ENCODE assay signal across 10 mouse cellular contexts in the genomic region with DNA sequence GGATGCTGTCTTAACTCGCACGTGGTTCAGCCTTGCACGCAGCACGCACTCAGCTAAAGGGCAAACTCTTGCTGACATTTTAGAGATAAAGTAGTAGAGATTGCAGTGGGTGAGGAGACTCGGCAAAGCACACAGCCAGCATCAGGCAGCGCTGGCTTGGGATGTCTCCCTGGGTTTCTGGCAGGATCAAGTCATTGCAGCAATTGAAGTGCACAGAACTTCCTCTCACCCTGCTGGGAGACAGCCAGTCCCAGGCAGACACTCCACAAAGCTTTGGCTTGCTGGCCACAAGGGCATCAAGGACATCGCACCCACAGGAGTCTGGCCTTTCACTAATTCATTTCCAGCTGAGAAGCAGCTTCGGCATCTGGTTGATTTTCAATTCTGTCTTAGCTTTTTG. TPM values are rescaled to one million over a fixed set of nuclear protein-coding genes. Genes with fewer than 3 reads are reported as not detected.
A peak's percentile ranks its signal among the peaks of the same experiment; 100 is the strongest.
DNase-seq lines count a peak whose midpoint lies in the region; ATAC-seq lines count a peak whose summit lies in the region.
"Had no signal": no experiment of that assay in that cellular context is flagged by ENCODE, and none has a peak within 500 bp of the region (broad histone marks: within the 10 kb centered on the region; RNA-seq: fewer than 3 reads in every experiment).

No protein-coding gene starts in this region.

- H3K9ac ChIP-seq in heart, embryonic 16.5 days (ENCODE audit: low read length) = no peak overlapping the region
- no peak overlapping the region for H3K9ac ChIP-seq in forebrain, embryonic 11.5 days (ENCODE audit: low read length)
- H3K9ac ChIP-seq: forebrain, embryonic 12.5 days had no signal

- H3K4me2 ChIP-seq in heart, embryonic 16.5 days (ENCODE audit: low read depth, low read length) = peak overlapping the region; percentile 2; the same call in 1 of the 2 replicates
- H3K4me2 ChIP-seq in forebrain, embryonic 11.5 days (ENCODE audit: low read depth, low read length, severe bottlenecking) = no peak overlapping the region
- H3K4me2 ChIP-seq: forebrain, embryonic 12.5 days had no signal

- no peaks in the 10 kb centered on the region for H3K9me3 ChIP-seq in heart, embryonic 16.5 days (replicated peaks; ENCODE audit: control insufficient read depth, low read length)
- H3K9me3 ChIP-seq in forebrain, embryonic 11.5 days (ENCODE audit: control insufficient read depth, low read length) = no peaks in the 10 kb centered on the region
- no peaks in the 10 kb centered on the region for H3K9me3 ChIP-seq in hindbrain, embryonic 10.5 days
- H3K9me3 ChIP-seq: forebrain, embryonic 12.5 days had no signal

- peak overlapping the region; percentile 33; the same call in 1 of the 2 replicates for H3K27ac ChIP-seq in heart, embryonic 16.5 days (ENCODE audit: low read length)
- H3K27ac ChIP-seq in forebrain, embryonic 11.5 days (ENCODE audit: low read depth, low read length) = no peak overlapping the region
- H3K27ac ChIP-seq in hindbrain, embryonic 10.5 days = no peak overlapping the region
- H3K27ac ChIP-seq: forebrain, embryonic 12.5 days had no signal

- no peaks in the 10 kb centered on the region for H3K27me3 ChIP-seq in heart, embryonic 16.5 days (ENCODE audit: control insufficient read depth, insufficient read depth, low read length)
- no peaks in the 10 kb centered on the region for H3K27me3 ChIP-seq in forebrain, embryonic 11.5 days (ENCODE audit: control insufficient read depth, insufficient read depth, low read length)
- H3K27me3 ChIP-seq in hindbrain, embryonic 10.5 days (ENCODE audit: insufficient read depth, poor library complexity, severe bottlenecking) = no peaks in the 10 kb centered on the region; the same call in 1 of the 2 replicates
- H3K27me3 ChIP-seq: forebrain, embryonic 12.5 days had no signal

- no peak overlapping the region for H3K4me3 ChIP-seq in heart, embryonic 16.5 days (ENCODE audit: low read length)
- H3K4me3 ChIP-seq in forebrain, embryonic 11.5 days (ENCODE audit: low read depth, low read length) = no peak overlapping the region
- H3K4me3 ChIP-seq in hindbrain, embryonic 10.5 days = no peak overlapping the region
- H3K4me3 ChIP-seq: forebrain, embryonic 12.5 days had no signal

- H3K4me1 ChIP-seq in heart, embryonic 16.5 days (ENCODE audit: control insufficient read depth, insufficient read depth, low read length) = peaks cover 12% of the 10 kb centered on the region
- no peaks in the 10 kb centered on the region for H3K4me1 ChIP-seq in forebrain, embryonic 11.5 days (replicated peaks; ENCODE audit: control insufficient read depth, insufficient read depth, low read length)
- peaks cover 45% of the 10 kb centered on the region for H3K4me1 ChIP-seq in hindbrain, embryonic 10.5 days (replicated peaks)

- 23% methylated on average over 8 of the region's 8 CpGs for WGBS in heart, embryonic 16.5 days
- 77% methylated on average over 8 of the region's 8 CpGs for WGBS in forebrain, embryonic 11.5 days
- 75% methylated on average over 8 of the region's 8 CpGs for WGBS in hindbrain, embryonic 10.5 days

- peak; percentile 58 to 77 for DNase-seq in adrenal gland, adult (ENCODE audit: inconsistent age in 2 of 2, low spot score in 1 of 2)
- DNase-seq in adrenal gland, adult 18-20 months (ENCODE audit: low spot score in 2 of 2) = no peak
- DNase-seq in right cerebral cortex, adult 18-20 months = peak; percentile 16
- no peak for DNase-seq in right cerebral cortex, postnatal 14 days
- DNase-seq in forebrain, embryonic 11.5 days (ENCODE audit: low spot score) = no peak
- no peak for DNase-seq in hindbrain, embryonic 10.5 days (ENCODE audit: low spot score)

- H3K36me3 ChIP-seq in heart, embryonic 16.5 days (ENCODE audit: control insufficient read depth, insufficient read depth) = no peaks in the 10 kb centered on the region
- H3K36me3 ChIP-seq in forebrain, embryonic 11.5 days (ENCODE audit: control insufficient read depth, insufficient read depth, low read length) = no peaks in the 10 kb centered on the region
- no peaks in the 10 kb centered on the region for H3K36me3 ChIP-seq in hindbrain, embryonic 10.5 days
- H3K36me3 ChIP-seq: forebrain, embryonic 12.5 days had no signal

- ATAC-seq in heart, embryonic 16.5 days (replicated peaks; ENCODE audit: extremely low read depth, insufficient read depth, low FRiP score) = peak; percentile 76
- ATAC-seq in forebrain, embryonic 11.5 days (replicated peaks; ENCODE audit: low FRiP score) = no peak
- no peak for ATAC-seq in erythroblast, adult 5-6 weeks (replicated peaks; ENCODE audit: low FRiP score, poor library complexity, severe bottlenecking)

RNA-seq across cellular contexts. Expression of gene 4930432M17Rik, which starts 27.3 kb away (rescaled TPM):
- total RNA-seq in adrenal gland, adult 18-20 months (2021) = not detected
- polyA plus RNA-seq in heart, embryonic 16.5 days (2015; fragmentation: Nextera tagmentation; extraction: Ambion mirVana) = not detected in 2 replicates
- polyA plus RNA-seq in forebrain, embryonic 11.5 days (2014; fragmentation: Nextera tagmentation; extraction: Ambion mirVana) = not detected in 2 replicates
- total RNA-seq in erythroblast, adult 5-6 weeks (2015; ENCODE audit: low replicate concordance) = not detected in 2 replicates
- not detected in 2 replicates for total RNA-seq in erythroblast, adult 5-6 weeks (2017; ENCODE audit: low replicate concordance)
- not detected in 2 replicates for polyA plus RNA-seq in hindbrain, embryonic 10.5 days (2016; fragmentation: Nextera tagmentation; extraction: Ambion mirVana)
- polyA plus RNA-seq: forebrain, embryonic 12.5 days; stomach, embryonic 16.5 days had no signal

Comparison
In these comparisons a context has a peak if more than half of its experiments do, and no peak if none do; other contexts are left out.
1. DNase-seq: peak in adrenal gland, adult (2 of 2) and right cerebral cortex, adult 18-20 months (single experiment); none in adrenal gland, adult 18-20 months (0 of 2), right cerebral cortex, postnatal 14 days (single experiment), forebrain, embryonic 11.5 days (single experiment) and hindbrain, embryonic 10.5 days (single experiment).